Mouse (Mus musculus): ENCODE measurements around the gene Slc2a3. TPM values are rescaled to one million over a fixed set of nuclear protein-coding genes. Genes with fewer than 3 reads are reported as not detected.
"Not testable (repeated sequence)": the region's sequence is repeated elsewhere in the genome, so short reads cannot be mapped to it uniquely, and the experiment has no call there.

Gene Slc2a3
- polyA plus RNA-seq, 1 experiment = 1.3 TPM

DNA sequence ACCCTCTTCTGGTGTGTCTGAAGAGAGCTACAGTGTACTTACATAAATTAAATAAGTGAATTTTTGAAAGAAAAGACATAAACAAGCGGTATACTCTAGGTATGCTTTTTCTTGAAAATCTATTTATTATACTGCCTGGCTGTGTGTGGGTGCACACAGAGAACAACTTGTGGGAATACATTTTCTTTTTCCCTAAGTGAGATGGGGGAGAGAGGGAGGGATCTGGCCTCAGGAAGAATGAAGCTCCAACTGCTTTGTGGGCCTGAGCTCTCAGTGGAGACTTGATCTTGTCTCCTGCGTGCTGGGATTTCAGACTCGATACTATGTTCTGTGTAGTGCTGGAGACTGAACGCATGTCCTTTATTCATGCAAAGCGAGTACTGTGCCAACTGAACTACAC, 99.6 kb downstream of the Slc2a3 start:
- Histone ChIP-seq H3K4me1 (ENCODE audit: control insufficient read depth, insufficient read depth, insufficient read length, low read length) (no peaks in the 10 kb centered on the region), H3K27me3 (ENCODE audit: control insufficient read depth, insufficient read depth, low read length) (no peaks in the 10 kb centered on the region), H3K4me3 (ENCODE audit: low read depth, low read length) (no peak overlapping the region), H3K36me3 (ENCODE audit: control insufficient read depth, insufficient read depth, low read length) (no peaks in the 10 kb centered on the region), H3K27ac (ENCODE audit: insufficient read depth, low read depth, low read length) (no peak overlapping the region)
- TF ChIP-seq CTCF (IDR thresholded peaks at IDR 0.05; ENCODE audit: extremely low read depth, insufficient read length, insufficient replicate concordance, low read depth, low read length) (no peak), POLR2A (IDR thresholded peaks at IDR 0.05; ENCODE audit: low read depth, low read length) (no peak)
- WGBS = 88% methylated on average over 5 of the region's 5 CpGs

DNA sequence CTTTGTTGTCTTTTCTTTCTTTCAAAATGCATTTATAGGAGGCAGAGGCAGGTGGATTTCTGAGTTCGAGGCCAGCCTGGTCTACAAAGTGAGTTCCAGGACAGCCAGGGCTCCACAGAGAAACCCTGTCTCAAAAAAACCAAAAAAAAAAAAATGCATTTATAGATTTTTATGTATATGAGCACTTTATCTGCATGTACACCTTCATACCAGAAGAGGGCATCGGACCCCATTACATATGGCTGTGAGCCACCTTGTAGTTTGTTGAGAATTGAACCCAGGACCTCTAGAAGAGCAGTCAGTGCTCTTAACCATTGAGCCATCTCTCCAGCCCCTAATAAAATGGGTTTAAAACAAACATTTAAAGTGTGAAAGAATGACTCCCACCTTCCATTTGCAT, 101.8 kb downstream of the Slc2a3 start:
- WGBS = 69% methylated on average over 2 of the region's 2 CpGs
- not testable (repeated sequence) for H3K36me3 ChIP-seq (ENCODE audit: control insufficient read depth, insufficient read depth, low read length); H3K27ac ChIP-seq (ENCODE audit: insufficient read depth, low read depth, low read length); H3K4me3 ChIP-seq (ENCODE audit: low read depth, low read length); H3K4me1 ChIP-seq (ENCODE audit: control insufficient read depth, insufficient read depth, insufficient read length, low read length); H3K27me3 ChIP-seq (ENCODE audit: control insufficient read depth, insufficient read depth, low read length)

DNA sequence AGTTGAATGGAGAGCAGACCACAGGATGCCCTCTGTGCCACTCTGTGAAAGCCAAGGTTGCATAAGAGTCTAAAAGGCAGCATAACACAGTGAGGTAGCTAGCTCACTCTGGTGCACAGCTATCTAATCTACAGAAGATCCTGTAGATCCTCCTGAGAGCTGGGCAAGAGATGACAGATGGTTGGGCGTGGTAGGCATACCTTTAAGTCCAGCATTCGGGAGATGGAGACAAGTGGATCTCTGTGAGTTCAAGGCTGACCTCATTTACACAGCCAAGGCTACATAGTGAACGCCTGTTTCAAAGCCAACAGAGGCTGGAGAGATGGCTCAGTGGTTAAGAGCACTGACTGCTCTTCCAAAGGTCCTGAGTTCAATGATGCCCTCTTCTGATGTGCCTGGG, 106.0 kb downstream of the Slc2a3 start:
- no peak overlapping the region for H3K4me3 ChIP-seq (ENCODE audit: low read depth, low read length)
- 76% methylated on average over 3 of the region's 3 CpGs for WGBS
- no peak for TF ChIP-seq CTCF (IDR thresholded peaks at IDR 0.05; ENCODE audit: extremely low read depth, insufficient read length, insufficient replicate concordance, low read depth, low read length)
- no peak for TF ChIP-seq POLR2A (IDR thresholded peaks at IDR 0.05; ENCODE audit: low read depth, low read length)
- H3K27me3 ChIP-seq (ENCODE audit: control insufficient read depth, insufficient read depth, low read length) = no peaks in the 10 kb centered on the region
- no peaks in the 10 kb centered on the region for H3K4me1 ChIP-seq (ENCODE audit: control insufficient read depth, insufficient read depth, insufficient read length, low read length)
- no peak overlapping the region for H3K27ac ChIP-seq (ENCODE audit: insufficient read depth, low read depth, low read length)
- H3K36me3 ChIP-seq (ENCODE audit: control insufficient read depth, insufficient read depth, low read length) = no peaks in the 10 kb centered on the region

DNA sequence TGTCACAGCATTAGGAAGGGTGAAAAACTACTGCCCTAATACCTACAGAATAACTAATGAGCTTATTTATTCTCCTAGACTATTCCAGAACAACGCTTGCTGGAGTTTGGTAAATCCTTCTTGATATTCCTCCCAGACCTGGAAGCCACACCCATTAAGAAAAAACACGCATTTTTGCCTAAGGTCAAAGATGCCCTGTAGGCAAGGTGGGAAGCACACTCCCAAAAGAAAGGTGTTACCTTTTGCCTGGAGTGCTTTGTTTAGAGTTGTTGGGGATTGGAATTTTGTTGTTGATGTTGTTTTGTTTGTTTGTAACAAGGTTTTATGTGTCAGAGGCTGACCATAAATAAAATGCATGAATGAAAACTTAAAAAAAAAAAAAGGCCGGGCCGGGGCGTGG, 111.4 kb downstream of the Slc2a3 start:
- no peak overlapping the region for H3K4me3 ChIP-seq (ENCODE audit: low read depth, low read length)
- H3K4me1 ChIP-seq (ENCODE audit: control insufficient read depth, insufficient read depth, insufficient read length, low read length) = no peaks in the 10 kb centered on the region
- no peak for TF ChIP-seq POLR2A (IDR thresholded peaks at IDR 0.05; ENCODE audit: low read depth, low read length)
- TF ChIP-seq CTCF (IDR thresholded peaks at IDR 0.05; ENCODE audit: extremely low read depth, insufficient read length, insufficient replicate concordance, low read depth, low read length) = no peak
- H3K27ac ChIP-seq (ENCODE audit: insufficient read depth, low read depth, low read length) = no peak overlapping the region
- H3K27me3 ChIP-seq (ENCODE audit: control insufficient read depth, insufficient read depth, low read length) = no peaks in the 10 kb centered on the region
- WGBS = 77% methylated on average over 5 of the region's 5 CpGs
- no peaks in the 10 kb centered on the region for H3K36me3 ChIP-seq (ENCODE audit: control insufficient read depth, insufficient read depth, low read length)

- 64% methylated on average over 6 of the region's 6 CpGs for WGBS
- no peak overlapping the region for H3K4me3 ChIP-seq (ENCODE audit: low read depth, low read length)
- no peak for TF ChIP-seq CTCF (IDR thresholded peaks at IDR 0.05; ENCODE audit: extremely low read depth, insufficient read length, insufficient replicate concordance, low read depth, low read length)
- no peak for TF ChIP-seq POLR2A (IDR thresholded peaks at IDR 0.05; ENCODE audit: low read depth, low read length)
- no peaks in the 10 kb centered on the region for H3K27me3 ChIP-seq (ENCODE audit: control insufficient read depth, insufficient read depth, low read length)
- no peak overlapping the region for H3K27ac ChIP-seq (ENCODE audit: insufficient read depth, low read depth, low read length)
- H3K36me3 ChIP-seq (ENCODE audit: control insufficient read depth, insufficient read depth, low read length) = no peaks in the 10 kb centered on the region
- no peaks in the 10 kb centered on the region for H3K4me1 ChIP-seq (ENCODE audit: control insufficient read depth, insufficient read depth, insufficient read length, low read length)
Measured at GRCm38 (mm10) chr6:122689411-122690055, 111.9 kb downstream of the Slc2a3 start.

DNA sequence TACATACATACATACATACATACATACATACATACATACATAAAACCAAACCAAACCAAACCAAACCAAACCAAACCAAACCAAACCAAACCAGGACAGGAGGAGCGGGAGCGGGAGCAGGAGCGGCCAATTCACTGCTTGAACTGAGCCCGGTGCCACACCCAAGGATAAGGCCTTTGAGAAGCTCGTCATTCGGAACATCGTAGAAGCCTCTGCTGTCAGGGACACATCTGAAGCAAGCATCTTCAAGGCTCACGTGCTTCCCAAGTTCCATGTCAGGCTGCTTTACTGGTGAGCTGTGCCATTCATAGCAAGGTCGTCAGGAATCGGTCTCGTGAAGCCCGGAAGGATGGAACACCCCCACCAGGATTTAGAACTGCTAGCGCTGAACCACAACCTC, 114.7 kb downstream of the Slc2a3 start:
- no peaks in the 10 kb centered on the region for H3K27me3 ChIP-seq (ENCODE audit: control insufficient read depth, insufficient read depth, low read length)
- no peak overlapping the region for H3K4me3 ChIP-seq (ENCODE audit: low read depth, low read length)
- no peaks in the 10 kb centered on the region for H3K36me3 ChIP-seq (ENCODE audit: control insufficient read depth, insufficient read depth, low read length)
- H3K4me1 ChIP-seq (ENCODE audit: control insufficient read depth, insufficient read depth, insufficient read length, low read length) = no peaks in the 10 kb centered on the region
- no peak overlapping the region for H3K27ac ChIP-seq (ENCODE audit: insufficient read depth, low read depth, low read length)
- WGBS = 90% methylated on average over 13 of the region's 13 CpGs
- no peak for TF ChIP-seq CTCF (IDR thresholded peaks at IDR 0.05; ENCODE audit: extremely low read depth, insufficient read length, insufficient replicate concordance, low read depth, low read length)

DNA sequence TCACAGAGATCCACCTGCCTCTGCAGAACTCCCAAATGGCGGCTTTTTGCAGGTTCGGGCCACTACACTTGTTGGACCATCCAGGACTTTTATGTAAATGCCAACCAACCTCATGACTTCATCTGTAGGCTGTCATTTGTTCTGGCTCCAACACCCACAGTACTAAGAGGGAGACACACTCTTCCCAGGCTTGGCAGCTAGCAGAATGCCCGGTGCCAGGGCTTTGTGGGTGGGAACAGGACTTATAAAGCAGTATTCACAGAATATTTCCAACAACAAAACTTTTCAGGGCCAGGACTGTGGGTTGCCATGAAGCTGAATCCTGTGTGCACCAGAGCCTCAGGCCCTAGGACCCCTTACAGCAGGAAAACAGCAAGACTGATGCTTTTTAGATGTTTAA, 118.8 kb downstream of the Slc2a3 start:
- TF ChIP-seq CTCF (IDR thresholded peaks at IDR 0.05; ENCODE audit: extremely low read depth, insufficient read length, insufficient replicate concordance, low read depth, low read length) (no peak), POLR2A (IDR thresholded peaks at IDR 0.05; ENCODE audit: low read depth, low read length) (no peak)

More for the DNA sequence above, 118.8 kb downstream of the Slc2a3 start:
- no peaks in the 10 kb centered on the region for H3K4me1 ChIP-seq (ENCODE audit: control insufficient read depth, insufficient read depth, insufficient read length, low read length)
- 80% methylated on average over 3 of the region's 3 CpGs for WGBS
- H3K36me3 ChIP-seq (ENCODE audit: control insufficient read depth, insufficient read depth, low read length) = no peaks in the 10 kb centered on the region
- no peak overlapping the region for H3K4me3 ChIP-seq (ENCODE audit: low read depth, low read length)
- no peaks in the 10 kb centered on the region for H3K27me3 ChIP-seq (ENCODE audit: control insufficient read depth, insufficient read depth, low read length)
- H3K27ac ChIP-seq (ENCODE audit: insufficient read depth, low read depth, low read length) = no peak overlapping the region

Other genes with a start within 250 kb of the Slc2a3 start
- gene Aicda, start 247.8 kb downstream of the Slc2a3 start, polyA plus RNA-seq (2012; rRNA removed) = 0.17 and 0.44 TPM in 2 replicates
- gene Apobec1, start 199.2 kb downstream of the Slc2a3 start, polyA plus RNA-seq (2012; rRNA removed) = 15.2 and 15.5 TPM in 2 replicates
- gene Gdf3, start 191.6 kb downstream of the Slc2a3 start, polyA plus RNA-seq (2012; rRNA removed) = 0.14 TPM in 1 of 2 replicates, not detected in the other
- not detected in 2 replicates for gene Dppa3, start 175.2 kb downstream of the Slc2a3 start, polyA plus RNA-seq (2012; rRNA removed)
- gene Nanog, start 94.2 kb downstream of the Slc2a3 start, polyA plus RNA-seq (2012; rRNA removed) = not detected in 2 replicates
- gene Foxj2, start 18.3 kb upstream of the Slc2a3 start, polyA plus RNA-seq (2012; rRNA removed) = 5.9 and 12.3 TPM in 2 replicates
- 1.2 and 1.8 TPM in 2 replicates for gene C3ar1, start 54.5 kb upstream of the Slc2a3 start, polyA plus RNA-seq (2012; rRNA removed)
- 5.1 and 8.6 TPM in 2 replicates for gene Necap1, start 72.8 kb upstream of the Slc2a3 start, polyA plus RNA-seq (2012; rRNA removed)
- gene Clec4a1, start 120.2 kb upstream of the Slc2a3 start, polyA plus RNA-seq (2012; rRNA removed) = 0.29 and 0.65 TPM in 2 replicates
- gene Clec4a3, start 150.9 kb upstream of the Slc2a3 start, polyA plus RNA-seq (2012; rRNA removed) = 0.08 and 0.27 TPM in 2 replicates
- not detected in 2 replicates for gene Clec4a4, start 188.7 kb upstream of the Slc2a3 start, polyA plus RNA-seq (2012; rRNA removed)
- 0.27 TPM in 1 of 2 replicates, not detected in the other for gene Clec4b1, start 248.3 kb upstream of the Slc2a3 start, polyA plus RNA-seq (2012; rRNA removed)

Measured in small intestine, adult 2 months (tissue).